Mouse (Mus musculus) forebrain, embryonic 14.5 days (tissue): ENCODE results near the gene Scel. TPM values are rescaled to one million over a fixed set of nuclear protein-coding genes. Genes with fewer than 3 reads are reported as not detected.

Experiments used
- ATAC-seq: fragments of 200-750 bp; cut with Nextera tagmentation; 2 replicates; pipeline ENCODE4 v1.8.0; 2017; ENCODE audit warnings: mild to moderate bottlenecking, moderate library complexity
- DNase-seq: peaks from one replicate; pipeline ENCODE4 v3.0.0-alpha.2; 2015; ENCODE audit warnings: low spot score
- H3K27ac ChIP-seq: fragments of 300-500 bp; sonication (generic); 2 replicates; pipeline ENCODE4 v1.5.1; 2014; ENCODE audit warnings: low read depth, mild to moderate bottlenecking, control low read depth, low read length, moderate library complexity
- H3K27me3 ChIP-seq: fragments of 300-500 bp; sonication (generic); replicated peaks from 2 replicates; pipeline ENCODE4 v1.6.1; 2014; ENCODE audit warnings: low read length, control low read depth, mixed read lengths; ENCODE audit not compliant: control insufficient read depth, insufficient read depth
- H3K36me3 ChIP-seq: fragments of 300-500 bp; sonication (generic); 2 replicates; pipeline ENCODE4 v1.6.1; 2014; ENCODE audit warnings: low read length, control low read depth; ENCODE audit not compliant: control insufficient read depth, insufficient read depth
- H3K4me1 ChIP-seq: fragments of 300-500 bp; sonication (generic); 2 replicates; pipeline ENCODE4 v1.6.1; 2014; ENCODE audit warnings: antibody characterized with exemption, low read length, control low read depth; ENCODE audit not compliant: control insufficient read depth, insufficient read depth
- H3K4me2 ChIP-seq: fragments of 300-500 bp; sonication (generic); 2 replicates; pipeline ENCODE4 v1.6.1; 2014; ENCODE audit warnings: mild to moderate bottlenecking, control low read depth, low read length
- H3K4me3 ChIP-seq: fragments of 300-500 bp; sonication (generic); 2 replicates; pipeline ENCODE4 v1.5.1; 2014; ENCODE audit warnings: low read depth, low read length, control low read depth
- H3K9ac ChIP-seq: fragments of 300-500 bp; sonication (generic); 2 replicates; pipeline ENCODE4 v1.6.1; 2014; ENCODE audit warnings: mild to moderate bottlenecking, low read length, control low read depth, moderate library complexity
- H3K9me3 ChIP-seq: fragments of 300-500 bp; sonication (generic); replicated peaks from 2 replicates; pipeline ENCODE4 v1.6.1; 2016; ENCODE audit warnings: low read length, control low read depth, mixed read lengths; ENCODE audit not compliant: control insufficient read depth
- WGBS: fragments of 180-500 bp; shearing (Covaris S2); extraction: QIAGEN DNeasy Blood & Tissue Kit; methylation state at CpG from one replicate; pipeline ENCODE4 v1.1.7; 2014; 5-methylcytosine and 5-hydroxymethylcytosine counted together
- polyA plus RNA-seq: library from polyadenylated mRNA; unstranded; fragments of >200 nt; fragmentation: Nextera tagmentation; extraction: Ambion mirVana; gene quantifications from 2 replicates; pipeline ENCODE4 v1.2.1, GENCODE M21; 2014

Gene Scel
- polyA plus RNA-seq, 1 experiment from 2014 or later = 0.18 TPM

DNA sequence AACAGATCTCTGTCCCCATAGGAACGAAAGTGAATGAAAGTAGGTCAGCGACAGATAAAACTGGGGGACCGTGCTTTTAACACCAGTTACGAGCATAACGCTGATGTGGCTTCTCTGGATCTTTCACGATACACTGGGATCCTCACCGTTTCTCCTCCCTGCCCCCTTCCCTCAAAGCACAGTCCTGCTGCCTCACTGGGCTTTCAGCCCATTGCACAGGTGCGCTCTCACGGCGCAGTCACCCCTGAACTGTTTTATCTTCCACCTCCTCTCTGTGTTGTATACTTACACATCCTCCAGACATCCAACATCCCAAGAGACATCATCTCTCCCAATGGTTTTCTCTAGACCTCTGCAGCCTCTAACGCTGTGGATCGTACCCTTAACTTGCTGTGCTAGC is 33.1 kb downstream of the Scel start:
- Histone ChIP-seq H3K9ac (no peak overlapping the region), H3K4me1 (peaks cover 9% of the 10 kb centered on the region), H3K27me3 (no peaks in the 10 kb centered on the region), H3K4me3 (no peak overlapping the region), H3K36me3 (no peaks in the 10 kb centered on the region), H3K27ac (no peak overlapping the region), H3K4me2 (no peak overlapping the region), H3K9me3 (no peaks in the 10 kb centered on the region)
- ATAC-seq (no peak), DNase-seq (no peak)
- WGBS = 87% methylated on average over 12 of the region's 12 CpGs

DNA sequence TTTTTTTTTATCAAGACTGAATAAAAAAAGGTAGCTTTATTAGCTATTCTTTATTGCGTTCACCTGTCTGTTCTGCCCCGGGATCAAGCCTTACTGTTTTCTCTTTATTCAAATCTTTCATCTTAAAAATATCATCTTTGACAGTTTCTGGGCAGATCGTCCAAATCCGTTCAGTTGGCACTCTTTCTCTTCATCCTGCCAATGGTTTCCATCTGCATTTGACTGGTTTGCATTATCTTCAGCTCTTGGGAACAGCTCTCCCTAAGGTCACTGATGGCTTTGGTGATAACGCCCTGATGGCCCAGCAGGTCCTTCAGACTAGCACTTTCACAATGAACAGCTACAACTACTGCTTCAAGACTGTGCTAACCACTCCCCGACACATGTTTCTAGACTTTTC is 35.1 kb downstream of the Scel start:
- no peak overlapping the region for H3K4me2 ChIP-seq
- peaks cover 17% of the 10 kb centered on the region for H3K4me1 ChIP-seq
- 86% methylated on average over 6 of the region's 6 CpGs for WGBS
- no peaks in the 10 kb centered on the region for H3K27me3 ChIP-seq
- DNase-seq (peak; percentile 51), ATAC-seq (no peak)
- H3K9me3 ChIP-seq = no peaks in the 10 kb centered on the region
- H3K27ac ChIP-seq = no peak overlapping the region
- H3K36me3 ChIP-seq = no peaks in the 10 kb centered on the region
- no peak overlapping the region for H3K9ac ChIP-seq
- H3K4me3 ChIP-seq = no peak overlapping the region

DNA sequence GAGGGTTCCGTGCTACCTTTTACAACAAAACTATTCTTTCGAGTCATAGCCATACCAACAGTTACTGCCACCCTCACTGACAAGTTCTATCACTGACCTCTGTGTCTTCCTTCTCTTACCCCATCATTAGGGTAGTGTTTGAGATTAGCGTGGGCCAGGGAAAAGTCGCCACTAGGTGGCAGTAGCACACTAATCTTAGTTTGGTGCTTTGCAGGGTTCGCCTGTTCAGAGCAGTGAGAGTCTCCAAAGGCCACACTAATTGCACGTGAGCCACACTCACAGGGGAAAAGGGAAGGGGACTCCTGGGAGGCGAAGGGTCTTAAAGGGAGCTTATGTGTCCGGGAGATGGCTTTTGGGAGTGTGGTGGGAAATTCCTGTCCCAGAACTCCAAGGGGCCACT is 37.3 kb downstream of the Scel start:
- WGBS = 15% methylated on average over 8 of the region's 8 CpGs
- Histone ChIP-seq H3K36me3 (no peaks in the 10 kb centered on the region), H3K9ac (no peak overlapping the region), H3K4me1 (peaks cover 19% of the 10 kb centered on the region), H3K27me3 (no peaks in the 10 kb centered on the region), H3K4me2 (no peak overlapping the region), H3K4me3 (no peak overlapping the region), H3K9me3 (no peaks in the 10 kb centered on the region), H3K27ac (no peak overlapping the region)
- DNase-seq = peak; percentile 91
- peak; percentile 86 for ATAC-seq

DNA sequence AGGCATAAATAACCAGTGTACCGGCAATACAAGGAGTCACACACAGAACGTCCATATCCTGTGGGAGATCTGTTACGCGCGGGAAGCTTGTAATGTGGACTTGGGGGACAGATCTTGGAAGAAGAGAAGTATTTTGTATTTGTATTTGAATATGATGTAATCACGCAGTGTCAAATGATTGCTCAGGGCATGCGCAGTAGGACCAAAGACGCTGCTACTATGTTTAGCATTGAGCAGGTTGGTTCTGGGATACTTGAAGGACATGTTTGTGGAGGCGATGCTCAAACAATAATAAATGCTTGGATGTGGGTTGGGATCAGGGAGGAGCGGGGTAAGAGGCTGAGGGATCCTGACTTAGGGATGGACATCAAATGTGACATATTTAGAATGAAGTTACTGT is 37.8 kb downstream of the Scel start:
- no peak; the same call in 1 of the 2 replicates for ATAC-seq

DNA sequence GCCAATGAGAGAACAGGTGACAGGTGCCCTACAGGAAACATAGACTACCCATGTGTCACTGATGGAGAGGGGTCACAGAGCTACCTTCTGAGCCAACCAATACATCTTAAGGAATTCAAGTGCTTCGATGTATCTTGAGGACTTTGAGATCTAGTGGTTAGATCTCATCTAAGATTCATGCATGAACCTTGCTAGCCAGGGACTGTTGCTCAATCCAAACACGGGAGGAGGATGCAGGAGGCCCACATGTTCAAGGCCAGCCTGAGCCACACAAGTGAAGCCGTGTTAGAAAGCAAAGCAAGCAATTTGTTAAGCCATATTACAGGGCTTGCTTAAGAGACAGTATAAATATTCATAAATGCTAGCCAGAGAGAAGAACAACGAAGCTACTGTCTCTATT is 38.8 kb downstream of the Scel start:
- Histone ChIP-seq H3K4me1 (peaks cover 15% of the 10 kb centered on the region), H3K27me3 (no peaks in the 10 kb centered on the region), H3K9me3 (no peaks in the 10 kb centered on the region), H3K36me3 (no peaks in the 10 kb centered on the region), H3K27ac (peak overlapping the region; percentile 72), H3K4me2 (no peak overlapping the region), H3K4me3 (no peak overlapping the region), H3K9ac (no peak overlapping the region)
- DNase-seq = no peak
- 65% methylated on average over 4 of the region's 4 CpGs for WGBS
- peak; percentile 13; the same call in 1 of the 2 replicates for ATAC-seq

More for the DNA sequence above, 37.8 kb downstream of the Scel start:
- Histone ChIP-seq H3K4me3 (no peak overlapping the region), H3K36me3 (no peaks in the 10 kb centered on the region), H3K9ac (no peak overlapping the region), H3K27me3 (no peaks in the 10 kb centered on the region), H3K4me1 (peaks cover 15% of the 10 kb centered on the region), H3K27ac (no peak overlapping the region), H3K4me2 (no peak overlapping the region), H3K9me3 (no peaks in the 10 kb centered on the region)
- WGBS = 80% methylated on average over 10 of the region's 10 CpGs
- DNase-seq = no peak

DNA sequence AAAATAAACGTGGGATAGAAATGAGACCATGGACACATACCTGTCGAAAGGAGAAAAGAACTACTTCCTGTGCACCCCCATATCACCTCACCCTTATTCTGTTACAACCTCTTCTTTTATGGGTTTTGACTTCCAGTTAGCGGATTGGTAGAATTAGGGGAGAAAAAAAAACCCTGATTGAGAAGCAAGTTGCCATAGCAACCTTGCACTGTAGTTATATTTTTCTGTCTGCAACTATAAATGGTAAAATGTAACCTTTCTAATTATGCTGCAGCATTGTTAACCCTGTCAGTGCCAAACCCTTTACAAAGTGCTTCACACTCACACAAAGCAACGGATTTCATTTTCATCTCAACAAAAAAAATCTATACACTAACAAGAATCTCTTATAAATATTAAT is 39.2 kb downstream of the Scel start:
- Histone ChIP-seq H3K4me3 (no peak overlapping the region), H3K4me2 (no peak overlapping the region), H3K27me3 (no peaks in the 10 kb centered on the region), H3K9me3 (no peaks in the 10 kb centered on the region), H3K27ac (peak overlapping the region; percentile 72), H3K9ac (no peak overlapping the region), H3K4me1 (peaks cover 15% of the 10 kb centered on the region), H3K36me3 (no peaks in the 10 kb centered on the region)
- ATAC-seq (peak; percentile 27; the same call in 1 of the 2 replicates), DNase-seq (peak; percentile 86)
- WGBS = 66% methylated on average over 4 of the region's 4 CpGs

DNA sequence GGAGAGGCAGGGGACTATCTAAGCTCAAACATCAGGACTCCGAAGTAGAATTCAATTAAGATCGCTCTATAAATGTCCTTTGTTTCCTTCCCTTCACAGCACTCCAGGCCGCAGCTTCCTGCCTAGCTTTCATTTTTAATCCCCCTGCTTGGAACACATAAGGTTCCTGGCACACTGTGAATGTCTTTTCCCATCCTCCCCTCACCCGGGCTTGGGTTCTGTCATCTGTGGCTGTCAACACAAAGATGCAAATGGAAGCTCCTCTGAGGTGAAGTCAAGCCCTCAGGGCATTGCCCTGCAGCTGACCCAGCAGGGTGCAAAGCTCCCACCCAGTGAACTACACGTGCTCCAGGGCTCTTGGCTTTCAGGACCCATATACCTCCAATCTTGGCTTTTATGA is 43.5 kb downstream of the Scel start:
- Histone ChIP-seq H3K4me2 (no peak overlapping the region), H3K36me3 (no peaks in the 10 kb centered on the region), H3K27me3 (no peaks in the 10 kb centered on the region), H3K9me3 (no peaks in the 10 kb centered on the region), H3K4me1 (peaks cover 15% of the 10 kb centered on the region; the same call in 1 of the 2 replicates), H3K4me3 (no peak overlapping the region), H3K9ac (no peak overlapping the region), H3K27ac (no peak overlapping the region)
- no peak; the same call in 1 of the 2 replicates for ATAC-seq
- WGBS = 16% methylated on average over 5 of the region's 5 CpGs
- DNase-seq = peak; percentile 46

DNA sequence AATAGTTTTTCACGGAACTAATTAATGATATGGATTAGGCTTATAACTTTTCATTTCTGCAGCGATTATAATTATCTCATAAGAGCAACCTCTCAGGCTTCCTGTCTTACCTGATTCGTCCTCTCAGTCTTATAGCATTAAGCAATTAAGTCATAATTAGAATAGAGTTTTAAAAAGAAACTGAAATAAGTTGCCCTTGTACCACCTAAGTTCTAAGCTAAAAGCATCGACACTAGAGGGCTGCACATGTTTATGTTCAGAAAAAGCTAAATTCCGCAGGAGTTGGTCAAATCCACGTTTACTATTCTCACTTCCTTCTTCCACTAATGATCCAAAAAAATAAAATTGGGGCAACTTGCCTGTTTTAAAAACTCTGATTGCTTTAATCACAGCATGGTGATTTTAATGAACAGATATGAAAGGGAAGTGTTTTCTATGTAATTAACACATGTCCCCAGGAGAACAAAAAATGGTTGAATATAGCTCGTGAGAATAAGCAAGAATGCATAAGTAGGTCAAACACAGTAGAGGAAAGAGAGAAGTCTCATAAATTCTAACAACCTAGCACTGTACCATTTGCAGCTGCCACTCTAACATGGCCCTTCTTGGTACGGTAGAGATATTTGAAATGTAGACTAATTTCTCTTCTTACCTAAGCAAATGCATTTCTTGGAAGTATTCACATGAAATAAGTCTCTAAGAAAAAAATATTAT is 48.4 kb downstream of the Scel start:
- DNase-seq (no peak), ATAC-seq (peak; percentile 23; the same call in 1 of the 2 replicates)
- Histone ChIP-seq H3K4me1 (0 out of 2 replicates have a peak, but pooled peaks cover 2% of the 10 kb centered on the region), H3K36me3 (no peaks in the 10 kb centered on the region), H3K9ac (no peak overlapping the region), H3K27me3 (no peaks in the 10 kb centered on the region), H3K4me3 (no peak overlapping the region), H3K9me3 (no peaks in the 10 kb centered on the region), H3K4me2 (no peak overlapping the region), H3K27ac (no peak overlapping the region)
- 27% methylated on average over 8 of the region's 8 CpGs for WGBS

DNA sequence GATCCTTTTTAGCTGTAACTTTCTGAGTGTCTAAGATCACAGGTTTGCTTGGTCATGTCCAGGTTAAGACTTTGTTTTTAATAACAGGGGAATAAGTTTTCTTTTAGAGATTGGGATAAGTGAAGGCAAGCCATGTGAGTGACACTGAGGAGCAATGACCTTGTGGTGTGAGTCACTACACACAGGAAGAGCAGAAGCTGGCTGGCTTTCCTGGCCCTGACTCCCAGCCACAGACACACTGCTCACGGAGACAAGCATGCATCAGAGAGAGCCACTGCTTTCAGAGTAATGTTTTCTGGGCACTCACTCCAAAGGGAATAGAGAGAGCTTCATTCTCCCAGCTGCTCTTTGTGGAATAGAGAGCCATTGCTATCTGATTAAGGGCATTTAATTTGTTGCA is 54.8 kb downstream of the Scel start:
- no peak for ATAC-seq
- Histone ChIP-seq H3K4me2 (no peak overlapping the region), H3K9me3 (no peaks in the 10 kb centered on the region), H3K4me1 (no peaks in the 10 kb centered on the region), H3K27ac (peak overlapping the region; percentile 9; the same call in 1 of the 2 replicates), H3K4me3 (no peak overlapping the region), H3K36me3 (no peaks in the 10 kb centered on the region), H3K27me3 (no peaks in the 10 kb centered on the region), H3K9ac (no peak overlapping the region)
- DNase-seq = no peak
- WGBS = 47% methylated on average over 1 of the region's 1 CpGs
